Mouse (Mus musculus) kidney, adult 2 months (tissue): ENCODE data around the gene Npy4r. TPM values are rescaled to one million over a fixed set of nuclear protein-coding genes. Genes with fewer than 3 reads are reported as not detected.

ENCODE experiments used
- DNase-seq: peaks from one replicate; pipeline ENCODE4 v3.0.0; 2021
- H3K27ac ChIP-seq: fragments of 200-500 bp; 2 replicates; pipeline ENCODE4 v1.5.1; 2012; ENCODE audit warnings: low read depth, low read length, control low read depth, inconsistent platforms; ENCODE audit not compliant: insufficient read depth
- H3K27me3 ChIP-seq: fragments of 200-500 bp; replicated peaks from 2 replicates; pipeline ENCODE4 v1.6.1; 2012; ENCODE audit warnings: mild to moderate bottlenecking, moderate library complexity, low read length, inconsistent platforms; ENCODE audit not compliant: control insufficient read depth, insufficient read depth
- H3K36me3 ChIP-seq: fragments of 200-500 bp; 2 replicates; pipeline ENCODE4 v1.6.1; 2012; ENCODE audit warnings: mild to moderate bottlenecking, moderate library complexity, low read length, inconsistent platforms; ENCODE audit not compliant: control insufficient read depth, insufficient read depth
- H3K4me1 ChIP-seq: fragments of 200-500 bp; 2 replicates; pipeline ENCODE4 v1.6.1; 2011; ENCODE audit warnings: low read length; ENCODE audit not compliant: control insufficient read depth, insufficient read depth
- H3K4me3 ChIP-seq: fragments of 200-500 bp; 2 replicates; pipeline ENCODE4 v1.5.1; 2011; ENCODE audit warnings: mild to moderate bottlenecking, low read depth, low read length, control low read depth; ENCODE audit not compliant: insufficient read depth
- CTCF ChIP-seq: fragments of 200-500 bp; conservative IDR thresholded peaks from 2 replicates; pipeline ENCODE4 v1.5.1; 2011; ENCODE audit warnings: low read depth, mild to moderate bottlenecking, control low read depth, low read length, moderate library complexity, mixed read lengths; ENCODE audit not compliant: insufficient read depth, insufficient read length
- POLR2A ChIP-seq: fragments of 200-500 bp; IDR thresholded peaks from one replicate; pipeline ENCODE4 v1.6.1; 2011; ENCODE audit warnings: low read depth, low read length, control low read depth
- WGBS: fragments of 180-500 bp; shearing (Covaris S2); methylation state at CpG from one replicate; pipeline ENCODE4 v1.1.7; 2018; 5-methylcytosine and 5-hydroxymethylcytosine counted together
- polyA plus RNA-seq: library from polyadenylated mRNA; depleted of rRNA; stranded (reverse); fragments of >200 nt; gene quantifications from 2 replicates; pipeline ENCODE4 v1.2.3, GENCODE M21; 2012; rRNA removed

Npy4r gene
- polyA plus RNA-seq, 1 experiment: 0.06 TPM

DNA sequence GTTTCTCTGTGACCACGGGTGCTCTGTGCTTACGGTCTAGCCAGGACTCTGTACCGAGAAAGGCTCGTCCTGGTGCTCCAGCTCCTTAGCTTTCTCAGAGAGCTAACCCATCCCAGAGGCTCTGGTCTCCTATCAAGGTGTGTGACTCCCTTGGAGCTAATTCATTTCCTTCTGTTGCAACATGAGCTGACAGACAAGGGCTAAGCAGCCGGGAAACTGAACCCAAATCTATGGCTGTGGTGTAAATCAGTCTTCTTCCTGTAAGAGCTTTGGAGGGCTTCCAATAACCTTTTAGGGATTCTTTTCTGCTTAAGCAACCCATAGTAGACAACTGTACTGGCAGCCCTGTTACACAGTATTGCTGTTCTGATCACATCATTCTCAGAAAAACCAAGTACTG lies 49.7 kb downstream of the Npy4r start, which contains the start of gene A630023A22Rik:
Gene A630023A22Rik (minus strand): TSS at position 154 of the 400 bp plus-strand sequence.
- 54% methylated on average over 5 of the region's 5 CpGs for WGBS
- H3K27ac ChIP-seq: no peak within 1 kb of the TSS
- TF ChIP-seq CTCF (no peak), POLR2A (no peak)

DNA sequence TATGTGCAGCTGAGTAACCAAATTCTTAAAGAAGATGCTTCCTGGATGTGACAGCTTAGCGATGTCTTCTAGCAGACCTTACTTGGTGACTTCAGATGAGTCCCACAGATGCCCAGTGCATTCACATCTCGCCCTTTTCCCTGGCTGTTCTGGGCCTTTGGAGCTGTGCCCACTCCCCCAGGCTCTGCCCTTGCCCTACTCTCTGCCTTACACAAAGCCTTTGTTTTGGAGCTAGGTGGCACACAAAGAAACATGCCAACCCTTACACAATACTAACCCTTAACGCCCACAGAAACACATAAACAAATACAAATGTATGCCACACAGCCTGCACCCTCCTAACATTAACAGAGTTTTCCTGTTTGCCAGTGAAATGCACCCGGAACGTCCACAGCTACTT lies 56.1 kb downstream of the Npy4r start:
- Histone ChIP-seq H3K27ac (no peak overlapping the region), H3K27me3 (no peaks in the 10 kb centered on the region), H3K4me1 (no peaks in the 10 kb centered on the region), H3K36me3 (no peaks in the 10 kb centered on the region), H3K4me3 (no peak overlapping the region)
- no peak for TF ChIP-seq POLR2A
- TF ChIP-seq CTCF: no peak
- 81% methylated on average over 5 of the region's 5 CpGs for WGBS
- DNase-seq: no peak

More for the DNA sequence above, 49.7 kb downstream of the Npy4r start, which contains the start of gene A630023A22Rik:
- Histone ChIP-seq H3K4me3 (no peak within 1 kb of the TSS), H3K4me1 (no peaks in the 10 kb centered on the region), H3K27me3 (no peaks in the 10 kb centered on the region), H3K36me3 (no peaks in the 10 kb centered on the region)
- DNase-seq: no peak

Other genes starting within 250 kb of the Npy4r start
- gene Gdf10, start 228.9 kb downstream of the Npy4r start, polyA plus RNA-seq: 8.9 and 11.8 TPM in 2 replicates
- not detected in 2 replicates for gene Gdf2, start 211.4 kb downstream of the Npy4r start, polyA plus RNA-seq
- not detected in 2 replicates for gene Rbp3, start 198.5 kb downstream of the Npy4r start, polyA plus RNA-seq
- not detected in 2 replicates for gene Zfp488, start 173.7 kb downstream of the Npy4r start, polyA plus RNA-seq
- gene Gm30083, start 137.3 kb downstream of the Npy4r start, polyA plus RNA-seq: not detected in 2 replicates
- gene Gm5460, start 135.7 kb downstream of the Npy4r start, polyA plus RNA-seq: 0.07 TPM in 1 of 2 replicates, not detected in the other
- gene Antxrl, start 99.8 kb downstream of the Npy4r start, polyA plus RNA-seq: 0.10 TPM in 1 of 2 replicates, not detected in the other
- 1.7 and 2.3 TPM in 2 replicates for gene Anxa8, start 66.5 kb downstream of the Npy4r start, polyA plus RNA-seq
- not detected in 2 replicates for gene A630023A22Rik, start 49.7 kb downstream of the Npy4r start, polyA plus RNA-seq
- 0.11 and 0.20 TPM in 2 replicates for gene Gprin2, start 49.2 kb upstream of the Npy4r start, polyA plus RNA-seq
- gene Syt15, start 67.1 kb upstream of the Npy4r start, polyA plus RNA-seq: 1.3 and 1.5 TPM in 2 replicates
- 3.6 TPM in 2 replicates for gene Shld2, start 158.0 kb upstream of the Npy4r start, polyA plus RNA-seq
- 236 and 242 TPM in 2 replicates for gene Glud1, start 158.2 kb upstream of the Npy4r start, polyA plus RNA-seq
- 16.3 and 28.4 TPM in 2 replicates for gene Fam25c, start 202.9 kb upstream of the Npy4r start, polyA plus RNA-seq
- gene Sncg, start 222.3 kb upstream of the Npy4r start, polyA plus RNA-seq: 17.6 and 19.1 TPM in 2 replicates
- 16.2 and 19.4 TPM in 2 replicates for gene Mmrn2, start 223.0 kb upstream of the Npy4r start, polyA plus RNA-seq